Mouse (Mus musculus) neural tube, postnatal 0 days (tissue): Measurements from ENCODE around the gene Pgam5. TPM values are rescaled to one million over a fixed set of nuclear protein-coding genes. Genes with fewer than 3 reads are reported as not detected.

Source experiments
- polyA plus RNA-seq: library from polyadenylated mRNA; unstranded; fragments of >200 nt; fragmentation: Nextera tagmentation; extraction: Ambion mirVana; gene quantifications from 2 replicates; pipeline ENCODE4 v1.2.1, GENCODE M21; 2015

The Pgam5 gene
- polyA plus RNA-seq, result 91.6 and 96.7 TPM in 2 replicates

GRCm38 (mm10) chr5:110269141-110270101 is at the start of gene Pgam5:
Pgam5 (minus strand) TSS chr5:110269913.

GRCm38 (mm10) chr5:110285770-110286445 is 16.2 kb upstream of the Pgam5 start, which contains the start of the genes Pxmp2 and Pole:
Pxmp2 (minus strand) TSS chr5:110286186.
Pole (plus strand) TSS chr5:110286306.

GRCm38 (mm10) chr5:110230780-110231461 is 38.8 kb downstream of the Pgam5 start, which contains the start of gene Ankle2:
Ankle2 (plus strand) TSS chr5:110231004.

Other genes with a start within 250 kb of the Pgam5 start
- gene Gm17655, start 197.4 kb downstream of the Pgam5 start, polyA plus RNA-seq, result 4.3 and 5.1 TPM in 2 replicates
- gene Gm35315, start 175.5 kb downstream of the Pgam5 start, polyA plus RNA-seq, result 0.39 and 0.41 TPM in 2 replicates
- 9.1 and 9.2 TPM in 2 replicates for gene Plcxd1, start 169.9 kb downstream of the Pgam5 start, polyA plus RNA-seq
- gene Gtpbp6, start 161.7 kb downstream of the Pgam5 start, polyA plus RNA-seq, result 63.0 and 73.9 TPM in 2 replicates
- gene Zfp605, start 159.8 kb downstream of the Pgam5 start, polyA plus RNA-seq, result 14.4 and 14.7 TPM in 2 replicates
- 46.6 and 53.5 TPM in 2 replicates for gene Chfr, start 134.1 kb downstream of the Pgam5 start, polyA plus RNA-seq
- 17.1 and 17.5 TPM in 2 replicates for gene Golga3, start 93.2 kb downstream of the Pgam5 start, polyA plus RNA-seq
- 20.0 and 22.5 TPM in 2 replicates for gene Ankle2, start 38.9 kb downstream of the Pgam5 start, polyA plus RNA-seq
- gene Pxmp2, start 16.3 kb upstream of the Pgam5 start, polyA plus RNA-seq, result 24.0 and 30.3 TPM in 2 replicates
- 3.4 and 4.6 TPM in 2 replicates for gene Pole, start 16.4 kb upstream of the Pgam5 start, polyA plus RNA-seq
- 10.4 and 12.5 TPM in 2 replicates for gene P2rx2, start 73.3 kb upstream of the Pgam5 start, polyA plus RNA-seq
- 0.47 TPM in 1 of 2 replicates, not detected in the other for gene Lrcol1, start 74.8 kb upstream of the Pgam5 start, polyA plus RNA-seq
- gene Fbrsl1, start 178.6 kb upstream of the Pgam5 start, polyA plus RNA-seq, result 19.2 and 22.6 TPM in 2 replicates